Mouse (Mus musculus) kidney, postnatal 10 days (tissue): ENCODE data around the gene Apoc2.

Experiments
- DNase-seq: peaks from one replicate; pipeline ENCODE4 v3.0.0; 2021; ENCODE audit warnings: mixed read lengths

The Apoc2 gene

DNA sequence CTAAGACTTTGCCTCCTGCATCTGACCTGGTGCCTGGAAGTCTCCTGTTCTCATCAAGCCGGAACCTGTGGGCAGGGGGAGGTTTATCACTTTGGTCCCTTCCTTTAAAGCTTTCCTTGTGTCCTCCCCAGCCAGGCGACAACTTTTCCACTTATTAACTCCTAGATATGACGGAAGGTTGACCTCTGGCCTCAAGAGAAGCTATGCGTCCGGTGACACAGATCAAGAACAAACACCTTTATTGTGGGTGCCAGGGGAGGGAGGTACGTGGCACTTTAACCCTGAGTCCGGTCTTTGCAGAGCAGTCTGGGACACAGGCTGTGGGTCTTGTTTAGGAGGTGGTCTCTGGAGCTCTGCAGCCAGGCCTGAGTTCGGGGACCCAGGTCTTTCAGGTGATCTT lies at the start of gene Apoc2:
Gene Apoc2 (minus strand): TSS at position 70 of the 400 bp plus-strand sequence.
- DNase-seq, result no peak

GRCm38 (mm10) chr7:19726541-19726940 lies 48.8 kb upstream of the Apoc2 start:
- DNase-seq, result peak; percentile 27

DNA sequence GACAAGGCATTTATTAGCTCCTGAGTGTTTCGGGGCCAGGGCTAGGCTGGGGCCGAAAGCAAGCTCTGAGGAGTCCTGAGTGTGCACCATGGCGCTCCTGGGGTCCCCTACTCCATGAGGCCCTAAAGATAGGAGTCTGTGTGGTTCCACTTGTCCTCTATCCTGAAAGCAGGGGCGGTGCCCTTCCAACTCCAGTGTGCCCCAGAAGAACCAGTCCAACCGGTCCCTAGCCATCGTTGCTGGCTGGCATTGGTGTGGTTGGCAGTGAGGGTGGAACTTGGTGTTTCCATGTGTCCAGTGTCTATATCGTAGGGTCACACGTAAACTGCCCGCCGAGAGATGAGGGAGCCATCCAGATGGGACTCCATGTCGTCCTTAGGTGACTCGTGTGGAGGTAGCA lies 46.4 kb upstream of the Apoc2 start:
- DNase-seq, result peak; percentile 39

DNA sequence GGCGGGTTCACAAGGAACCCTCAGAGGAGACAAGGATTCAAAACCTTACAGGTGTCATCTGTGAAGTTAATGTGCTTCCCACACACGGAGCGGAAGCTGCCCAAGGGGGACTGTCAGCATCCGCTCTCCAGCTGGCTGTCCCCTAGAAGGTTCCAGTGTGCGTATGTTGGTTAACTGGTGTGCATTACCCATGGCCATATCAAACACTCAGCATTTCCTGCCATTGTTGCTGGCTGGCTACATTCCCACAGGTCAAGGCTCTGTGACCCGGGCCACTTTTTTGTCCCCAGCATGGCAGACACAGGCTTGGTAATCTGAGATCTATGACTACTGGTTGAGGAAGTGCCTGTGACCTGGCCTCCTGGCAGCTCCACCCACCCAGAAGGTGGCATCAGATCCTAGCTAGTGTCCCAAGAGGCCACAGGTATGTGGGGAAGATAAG lies 45.0 kb upstream of the Apoc2 start:
- peak; percentile 82 for DNase-seq

DNA sequence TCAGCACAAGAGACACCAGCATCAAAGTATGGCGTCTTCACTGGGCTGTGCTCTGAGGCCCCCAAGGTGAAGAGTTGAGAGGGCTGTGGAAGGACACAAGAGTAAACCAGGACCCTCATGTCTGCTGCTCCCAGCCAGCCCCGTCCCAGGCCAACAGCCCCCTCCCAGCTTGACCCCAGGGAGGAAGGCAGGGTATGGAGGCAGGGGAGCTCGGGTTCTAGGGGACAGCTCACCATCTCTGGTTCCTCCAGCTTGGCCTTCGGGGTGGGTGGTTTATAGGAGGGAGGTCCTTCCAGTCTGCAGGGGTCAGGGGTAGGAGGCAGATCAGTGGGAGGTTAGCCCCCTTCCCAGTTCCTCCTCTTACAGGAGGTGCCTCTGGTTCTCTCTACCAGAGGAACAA lies 41.5 kb upstream of the Apoc2 start:
- DNase-seq, result no peak

DNA sequence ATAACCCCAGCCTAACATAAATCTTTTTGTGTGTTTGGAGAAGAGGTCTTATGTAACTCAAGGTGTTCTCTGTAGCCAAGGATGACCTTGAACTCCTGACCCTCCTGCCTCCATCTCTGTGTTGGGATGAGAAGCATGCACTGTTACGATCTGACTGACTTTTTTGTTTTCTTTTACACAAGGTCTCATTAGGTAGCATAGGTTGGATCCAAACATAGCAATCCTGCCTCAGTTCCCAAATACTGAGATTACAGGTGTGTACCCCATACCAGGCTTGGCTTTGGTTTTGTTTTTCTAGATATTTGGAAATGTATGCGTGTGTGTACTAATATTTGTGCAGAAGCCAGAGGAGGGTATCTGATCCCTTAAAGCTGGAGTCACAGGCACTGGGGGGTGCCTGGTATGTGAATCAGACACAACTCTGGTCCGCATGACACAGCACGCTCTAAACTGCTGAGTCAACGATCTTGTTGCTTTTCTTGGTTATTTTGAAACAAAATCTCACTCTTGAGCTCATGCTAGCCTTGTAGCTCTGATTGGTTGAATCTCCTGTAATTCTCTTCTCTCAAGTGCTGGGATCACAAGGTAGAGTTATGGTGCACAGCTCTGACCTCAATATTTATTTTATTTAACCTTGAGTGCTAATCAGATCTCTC lies 40.7 kb upstream of the Apoc2 start:
- DNase-seq, result no peak

DNA sequence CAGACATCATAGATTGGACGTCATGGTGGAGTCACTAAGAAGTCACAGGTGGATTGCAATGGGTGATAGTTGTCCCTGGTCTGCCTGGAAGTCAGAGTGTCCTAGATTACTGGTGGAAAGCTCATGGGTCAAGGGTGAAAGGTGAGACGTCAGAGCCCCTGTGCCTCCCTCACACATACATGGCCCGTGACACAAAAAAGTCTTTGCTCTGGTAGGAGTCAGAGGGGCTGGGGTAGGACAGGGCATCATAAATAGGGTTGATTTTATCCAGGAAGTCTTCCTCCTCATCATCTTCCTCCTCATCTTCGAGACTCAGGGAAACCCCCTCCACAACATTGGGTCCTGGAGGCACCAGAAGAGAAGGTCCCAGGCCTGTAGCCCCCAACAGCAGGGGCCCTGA lies 39.6 kb upstream of the Apoc2 start:
- no peak for DNase-seq

DNA sequence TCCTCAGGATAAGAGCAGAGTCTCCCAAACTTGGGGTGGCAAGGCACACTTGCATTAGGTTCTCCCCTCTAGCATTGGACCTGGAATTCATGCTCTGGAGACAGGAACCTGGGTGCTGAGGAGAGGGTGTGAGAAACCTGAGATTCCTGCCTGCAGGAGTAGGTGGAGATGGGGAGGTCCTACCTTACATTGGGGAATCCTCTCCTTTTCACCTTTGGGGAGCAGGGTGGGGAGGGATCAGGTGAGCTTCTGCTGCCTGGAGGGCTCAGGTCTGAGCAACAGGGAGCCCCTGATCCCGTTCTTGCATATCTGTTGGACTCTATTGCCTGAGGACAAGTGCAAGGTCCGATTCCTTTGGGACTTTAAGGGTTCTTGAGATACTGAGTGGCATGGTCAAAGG lies 39.1 kb upstream of the Apoc2 start:
- no peak for DNase-seq

- DNase-seq, result no peak
Observed at GRCm38 (mm10) chr7:19716055-19716682, 38.4 kb upstream of the Apoc2 start.

DNA sequence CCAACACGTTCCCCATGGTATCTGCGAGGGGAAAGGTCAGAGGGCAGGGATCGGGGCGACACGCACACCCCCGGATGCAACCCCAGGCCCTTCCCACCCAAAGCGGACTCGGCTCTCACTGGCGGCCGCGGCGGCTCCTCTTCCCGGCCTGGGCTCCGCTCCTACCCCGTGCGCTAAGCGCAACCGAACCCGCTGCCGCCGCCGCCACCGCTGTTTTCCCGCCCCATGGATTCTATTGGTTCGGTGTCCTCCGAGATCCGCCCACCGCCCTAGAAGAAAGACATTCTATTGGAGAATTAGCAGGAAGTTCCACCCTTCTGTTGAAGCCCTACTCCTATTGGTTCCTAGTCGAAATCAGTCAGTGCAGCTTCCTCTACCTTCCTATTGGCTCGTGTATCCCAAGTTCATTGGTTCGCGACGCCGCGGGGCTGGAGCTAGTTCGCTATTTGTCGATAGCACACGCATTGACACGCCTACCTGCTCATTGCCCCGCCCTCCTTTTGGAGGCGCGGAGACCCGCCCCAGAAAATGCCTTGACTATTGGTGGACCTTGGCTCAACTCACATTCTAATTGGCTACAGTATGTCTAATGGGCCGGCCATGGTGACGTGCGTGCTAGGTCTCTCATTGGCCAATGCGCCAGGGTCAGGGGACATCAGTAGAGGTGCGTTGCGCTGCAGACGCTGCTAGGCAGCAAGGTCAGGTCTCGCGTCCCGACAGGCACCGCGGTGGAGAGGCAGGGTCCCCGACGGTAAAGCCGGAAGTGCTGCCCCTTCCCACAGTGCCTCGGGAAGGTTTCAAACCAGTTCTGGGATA lies 37.7 kb upstream of the Apoc2 start, which contains the start of gene Tomm40:
Gene Tomm40 (minus strand): TSS at position 200 of the 816 bp plus-strand sequence.
- DNase-seq, result peak; percentile 99

GRCm38 (mm10) chr7:19714836-19715235 lies 37.1 kb upstream of the Apoc2 start:
- no peak for DNase-seq

DNA sequence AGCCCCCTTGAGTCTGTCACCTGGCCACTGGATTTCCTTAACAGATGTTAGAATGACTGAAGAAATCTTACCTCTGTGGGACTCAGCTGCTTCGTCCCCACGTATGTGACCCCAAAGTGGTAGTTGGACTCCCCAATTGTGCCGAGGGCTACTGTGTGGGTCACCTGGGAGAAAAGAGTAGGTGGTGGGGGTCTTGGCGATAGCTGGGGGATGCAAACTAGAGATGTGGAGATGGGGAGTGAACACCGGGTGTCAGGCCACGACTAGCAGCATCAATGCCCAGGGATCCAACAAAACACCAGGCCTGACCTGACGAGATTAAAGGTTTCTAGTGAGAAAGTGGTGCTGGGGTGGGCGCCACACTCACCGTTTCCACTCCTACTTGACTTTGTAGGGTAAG lies 35.9 kb upstream of the Apoc2 start:
- DNase-seq, result no peak

DNA sequence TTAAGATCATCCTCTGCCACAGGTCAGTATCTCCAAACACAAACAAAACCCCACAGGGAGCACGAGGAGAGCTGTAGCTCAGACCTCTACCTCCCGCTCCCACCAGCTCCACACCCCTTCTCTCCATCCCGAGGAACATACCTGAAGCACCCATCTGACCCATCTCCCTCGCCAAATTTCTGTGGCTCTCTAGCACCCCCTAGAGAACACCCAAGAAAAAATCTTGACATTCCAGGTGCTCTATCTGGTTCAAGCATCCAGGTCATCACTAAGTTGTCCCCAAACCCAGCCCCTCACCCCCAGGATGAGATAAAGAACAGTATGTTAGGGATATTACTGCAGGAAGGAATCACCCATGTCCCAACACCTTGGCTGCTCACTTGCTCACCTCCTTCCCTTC lies 35.5 kb upstream of the Apoc2 start:
- DNase-seq, result no peak

DNA sequence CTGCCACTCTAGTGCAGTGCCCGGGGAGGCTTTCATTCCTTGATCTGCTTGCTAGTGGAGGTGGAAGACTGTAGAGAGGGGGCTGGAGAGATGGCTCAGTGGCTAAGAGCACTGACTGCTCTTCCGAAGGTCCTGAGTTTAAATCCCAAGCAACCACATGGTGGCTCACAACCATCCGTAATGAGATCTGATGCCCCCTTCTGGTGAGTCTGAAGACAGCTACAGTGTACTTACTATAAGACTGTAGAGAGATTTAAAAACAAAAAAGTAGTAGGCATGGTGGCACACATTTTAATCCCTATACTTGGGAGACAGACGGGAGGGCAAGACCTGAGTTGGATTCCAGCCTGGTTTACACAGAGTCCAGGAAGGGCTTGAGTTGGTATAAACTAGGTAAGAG lies 34.7 kb upstream of the Apoc2 start:
- DNase-seq, result no peak

DNA sequence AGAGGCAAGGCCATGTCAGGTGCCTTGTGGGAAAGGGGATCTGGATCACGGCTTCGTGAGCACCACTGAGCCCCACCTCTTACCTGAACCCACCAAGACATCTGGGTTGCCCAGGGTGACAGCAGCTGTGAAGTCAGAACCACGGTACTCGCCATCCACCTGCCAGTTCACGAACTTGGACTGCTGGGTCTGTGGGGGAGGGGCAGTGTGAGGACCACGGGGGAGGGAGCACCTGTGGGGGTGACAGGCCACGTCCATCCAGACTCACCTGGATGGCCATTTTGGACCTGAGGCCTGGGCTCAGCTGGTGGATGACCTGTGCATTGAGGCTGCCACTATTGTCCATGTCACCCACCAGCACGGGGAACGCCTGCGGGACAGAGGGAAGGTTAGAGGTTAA lies 32.9 kb upstream of the Apoc2 start:
- DNase-seq, result no peak

DNA sequence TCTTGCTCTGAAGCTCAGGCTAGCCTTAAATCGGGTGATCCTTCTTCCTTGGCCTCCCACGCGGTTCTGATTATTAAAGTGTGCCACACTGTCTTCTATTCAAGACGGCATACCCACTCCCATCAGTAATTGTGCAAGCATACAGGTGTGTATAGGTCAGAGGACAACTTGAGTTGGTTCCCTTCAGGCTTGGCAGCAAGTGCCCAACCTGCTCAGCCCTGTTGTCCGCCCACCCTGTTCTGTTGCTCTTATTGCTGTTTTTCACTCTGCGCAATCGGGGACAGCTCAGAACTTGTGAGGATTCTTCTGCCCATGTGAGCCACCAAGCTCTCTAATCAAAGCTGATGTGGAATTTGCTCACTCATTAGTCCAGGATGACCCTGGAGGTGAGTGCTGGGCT lies 27.5 kb upstream of the Apoc2 start:
- no peak for DNase-seq

DNA sequence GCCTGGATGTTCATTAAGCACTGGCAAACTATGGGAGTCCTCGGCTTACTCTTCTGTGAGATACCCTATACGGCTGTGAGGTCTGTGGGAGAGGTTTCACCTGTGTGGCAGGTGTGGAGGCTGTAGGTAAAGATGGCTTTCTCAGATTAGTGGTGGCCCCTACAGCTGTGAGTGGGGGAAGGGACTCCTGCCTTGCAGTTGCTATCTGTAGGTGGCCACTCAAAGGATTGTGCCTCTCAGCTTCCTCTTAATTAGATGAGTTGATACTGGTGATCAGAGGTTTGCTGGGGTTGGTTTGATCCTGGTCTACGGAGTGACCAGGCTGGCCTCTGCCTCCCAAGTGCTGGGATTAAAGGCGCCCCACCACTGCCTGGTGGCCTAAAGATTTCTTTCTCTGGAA lies 26.7 kb upstream of the Apoc2 start:
- DNase-seq, result no peak

- no peak for DNase-seq
Observed at GRCm38 (mm10) chr7:19702859-19703555, 25.3 kb upstream of the Apoc2 start.

DNA sequence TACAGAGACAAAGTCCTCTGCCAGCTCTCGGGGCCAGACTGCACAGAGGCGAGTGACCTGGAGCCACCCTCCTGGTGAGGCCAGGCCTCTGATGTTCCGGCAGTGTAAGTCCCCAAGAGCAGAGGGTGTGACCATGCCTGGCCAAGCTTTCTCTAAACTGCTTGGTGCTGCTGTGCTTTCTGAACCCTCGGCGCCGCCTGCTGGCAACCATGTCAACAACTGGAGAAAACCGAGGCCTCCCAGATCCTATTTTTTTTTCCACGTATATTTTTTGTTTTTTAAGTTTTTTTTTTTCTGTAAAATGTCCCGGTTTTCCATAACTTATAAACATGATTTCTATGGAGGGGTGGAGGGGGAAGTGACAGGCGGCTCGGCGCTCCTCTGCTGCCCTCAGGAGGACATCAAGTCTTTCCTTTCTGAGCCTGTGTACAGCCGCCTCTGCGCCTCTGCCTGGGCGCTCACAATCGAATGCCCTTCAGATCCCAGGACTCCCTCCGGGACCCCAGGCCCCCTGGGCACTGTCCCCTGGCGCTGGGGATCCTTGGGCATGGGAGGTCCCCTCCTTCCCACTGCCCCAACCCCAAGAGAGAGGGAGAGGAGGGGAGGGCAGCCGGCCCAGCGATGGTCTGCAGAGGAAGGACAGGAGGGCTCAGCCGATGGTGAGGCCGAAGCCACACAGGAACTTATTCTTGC lies 23.5 kb upstream of the Apoc2 start:
- peak; percentile 91 for DNase-seq

GRCm38 (mm10) chr7:19700299-19701068 lies 22.7 kb upstream of the Apoc2 start:
- no peak for DNase-seq

GRCm38 (mm10) chr7:19699827-19700148 lies 22.0 kb upstream of the Apoc2 start:
- no peak for DNase-seq
